Mouse (Mus musculus): Measurements from ENCODE around the gene Tmem120b.

Tmem120b gene

DNA sequence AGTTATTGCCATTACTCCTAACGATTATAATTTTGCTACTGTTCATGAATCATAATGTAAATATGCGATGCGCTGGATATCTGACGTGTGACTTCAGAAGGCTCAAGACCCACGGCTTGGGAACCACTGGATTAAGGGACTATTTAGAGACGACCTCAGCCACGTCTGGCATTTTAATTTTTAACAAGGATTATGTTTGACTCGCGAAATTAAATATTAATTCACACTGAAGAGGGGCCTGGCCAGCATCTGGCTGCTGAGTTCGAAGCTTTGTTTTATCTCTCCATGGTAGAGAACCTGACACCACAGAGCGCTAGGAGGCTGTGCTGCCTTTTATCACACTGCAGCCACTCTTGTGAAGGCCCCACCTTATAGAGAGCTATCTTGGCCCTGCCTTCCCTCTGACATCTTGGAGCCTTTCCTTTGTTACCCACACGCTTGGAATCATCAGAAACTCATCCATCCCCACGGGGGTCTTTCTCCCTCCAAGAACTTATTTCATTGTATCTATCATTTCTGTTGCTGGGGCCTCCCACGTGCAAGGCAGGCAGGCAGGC lies 24.9 kb downstream of the Tmem120b start:
- DNase-seq: no peak

DNA sequence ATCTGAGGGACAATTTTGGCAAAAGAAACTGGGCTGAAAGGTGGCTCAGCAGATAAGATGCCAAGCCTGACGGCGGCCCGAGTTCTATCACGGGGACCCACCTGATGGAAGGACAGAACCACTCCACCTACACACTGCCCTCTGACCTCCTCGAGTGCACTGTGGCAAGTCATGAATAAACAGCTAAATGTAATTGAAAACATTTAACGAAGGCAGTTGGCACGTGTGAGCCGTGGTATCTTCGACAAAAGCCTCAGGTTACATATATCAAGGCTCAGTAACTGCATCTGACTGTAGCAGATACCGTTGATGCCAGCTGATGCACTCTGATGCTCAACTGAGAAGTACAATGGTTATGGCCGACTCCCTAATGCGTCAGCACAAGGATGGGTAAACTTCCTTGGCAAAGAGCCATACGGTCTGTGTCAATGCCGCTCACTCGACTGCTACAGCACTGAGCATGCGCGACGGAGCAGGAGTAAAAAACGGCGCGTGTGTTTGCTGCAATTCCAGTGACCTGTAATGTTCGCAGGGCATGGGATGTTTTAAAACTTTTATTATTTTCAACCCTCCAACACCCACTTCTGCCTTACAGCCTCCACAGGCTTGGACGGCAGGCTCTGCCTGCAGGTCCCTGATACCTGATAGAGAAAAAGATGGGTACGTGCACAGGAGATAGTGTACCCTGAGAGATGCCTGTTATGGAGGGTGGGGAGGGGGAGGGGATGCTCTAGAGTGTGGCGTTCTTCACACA lies 26.2 kb downstream of the Tmem120b start:
- DNase-seq: no peak

DNA sequence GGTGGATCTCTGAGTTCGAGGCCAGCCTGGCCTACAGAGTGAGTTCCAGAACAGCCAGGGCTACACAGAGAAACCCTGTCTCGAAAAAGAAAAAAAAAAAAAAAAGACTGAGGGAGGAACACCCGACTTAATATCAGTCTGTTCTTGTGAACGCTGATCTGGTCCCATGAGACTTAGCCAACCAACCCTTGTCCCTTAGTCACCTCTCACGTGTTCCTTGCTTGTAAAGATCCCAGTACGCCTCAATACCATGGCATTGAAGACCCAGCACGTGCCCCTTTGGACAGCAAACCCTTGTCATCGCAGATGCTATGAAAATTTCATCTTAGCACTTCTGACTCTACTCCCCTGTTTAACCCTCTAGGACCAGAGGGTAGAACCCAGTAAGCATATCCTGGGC lies 28.1 kb downstream of the Tmem120b start:
- DNase-seq: no peak

DNA sequence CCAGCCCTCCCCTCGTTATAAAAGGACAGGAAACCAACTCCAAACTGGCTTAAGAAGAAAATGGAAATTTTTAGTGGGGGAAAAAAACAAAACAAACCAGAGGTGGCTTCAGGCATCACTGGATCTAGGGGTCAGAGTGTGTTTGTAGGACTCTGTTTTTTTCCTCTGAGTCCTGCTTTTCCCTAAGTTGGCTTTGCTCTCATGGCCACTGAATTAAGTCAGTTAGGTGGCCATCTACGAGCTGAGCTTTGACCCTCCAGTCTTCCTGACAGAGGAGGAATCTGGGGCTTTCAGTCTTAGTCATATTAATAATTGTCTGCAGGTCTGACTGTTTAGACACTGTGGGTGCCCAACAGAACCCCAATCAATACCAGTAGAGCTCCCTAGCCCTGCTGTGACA lies 30.3 kb downstream of the Tmem120b start:
- no peak for DNase-seq

DNA sequence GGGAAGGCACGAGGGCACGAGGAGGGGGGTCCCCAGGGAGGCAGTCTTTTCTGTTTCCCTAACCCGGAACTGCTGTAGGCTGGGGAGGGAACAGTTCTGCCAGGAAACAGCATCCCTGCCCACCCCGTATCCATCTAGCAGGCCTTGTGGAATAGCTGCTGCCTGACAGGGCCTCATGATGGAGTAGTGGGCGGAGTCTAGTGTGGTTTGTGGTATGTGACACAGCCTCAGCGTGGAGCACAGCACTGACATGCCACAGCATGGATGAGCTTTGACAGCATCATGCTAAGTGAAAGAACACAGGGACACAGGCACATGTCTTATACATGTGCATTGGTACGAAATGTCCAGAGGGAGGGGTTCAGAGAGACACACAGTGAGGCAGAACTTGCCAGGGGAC lies 34.2 kb downstream of the Tmem120b start:
- no peak for DNase-seq

DNA sequence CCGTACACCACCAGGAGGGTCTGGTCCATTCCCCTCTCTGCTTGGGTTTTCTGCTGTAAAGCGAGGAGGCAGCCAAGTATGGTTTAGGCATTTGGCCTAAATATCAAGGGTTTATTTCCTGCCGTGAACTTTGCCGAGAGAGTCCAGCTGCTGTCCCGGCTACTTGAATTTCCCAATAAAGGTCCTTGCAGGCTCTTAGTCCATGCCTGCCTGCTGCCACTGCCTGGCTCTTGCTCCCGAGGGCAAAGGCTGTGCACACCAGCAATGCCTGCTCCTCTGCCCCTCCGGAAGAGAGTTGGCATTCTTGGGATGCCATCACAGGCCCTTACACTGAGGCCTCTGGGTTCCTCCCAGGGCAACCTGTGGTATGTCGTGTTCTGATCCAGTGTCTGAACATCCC lies 35.3 kb downstream of the Tmem120b start:
- no peak for DNase-seq

DNA sequence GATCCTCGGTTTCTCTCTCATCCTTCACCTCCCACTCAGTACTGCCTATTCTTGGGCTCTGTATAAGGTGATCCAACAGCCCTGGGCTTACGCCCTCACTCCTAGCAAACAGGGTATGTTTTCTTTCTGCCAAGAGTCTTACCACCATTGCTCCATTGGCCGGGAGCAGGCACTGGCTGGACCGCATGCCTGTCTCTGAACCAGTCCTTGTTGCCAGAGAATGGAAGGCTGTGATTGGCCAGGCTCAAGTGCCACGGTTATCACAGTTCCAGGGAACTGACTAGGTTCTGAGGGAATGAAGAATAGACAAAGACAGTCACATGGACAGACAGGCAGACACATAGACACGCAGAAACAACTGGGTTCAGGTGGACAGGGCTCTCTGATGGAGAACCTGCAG lies 36.6 kb downstream of the Tmem120b start:
- DNase-seq: no peak

DNA sequence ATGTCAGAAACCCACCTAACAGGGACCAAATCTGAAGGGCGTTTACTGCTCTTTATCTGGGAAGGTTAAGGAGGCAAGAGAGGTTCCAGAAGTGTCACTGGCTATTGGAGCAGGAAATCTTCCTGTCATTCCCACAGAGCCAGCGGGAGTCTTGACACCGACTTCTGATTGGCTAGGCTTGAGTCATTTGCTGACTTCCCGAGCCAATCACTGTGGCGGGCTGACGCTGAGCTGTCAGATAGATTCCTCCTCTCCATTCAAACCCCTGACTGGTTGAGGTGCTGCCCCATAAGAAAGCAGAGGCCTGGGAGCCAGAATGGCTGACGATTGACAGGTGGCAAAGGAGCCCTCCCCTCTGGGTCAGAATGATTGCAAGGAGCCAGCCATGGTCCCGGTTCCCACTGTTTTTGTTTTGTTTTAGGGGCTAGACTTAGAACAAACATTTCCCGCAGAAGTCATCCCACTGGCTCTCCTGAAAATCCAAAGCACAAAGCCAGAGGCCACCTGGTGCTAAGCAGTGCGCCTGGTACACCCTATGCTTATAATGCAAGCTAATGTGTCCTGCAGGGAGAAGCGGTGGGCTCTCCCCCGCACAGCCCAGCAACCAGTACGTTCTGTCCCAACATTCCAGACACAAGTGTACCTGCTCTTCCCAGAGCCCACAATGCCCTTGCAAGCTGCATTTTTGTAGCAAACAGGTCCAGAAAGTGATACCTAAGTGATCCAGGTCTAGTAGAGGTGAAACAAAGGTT lies 41.4 kb downstream of the Tmem120b start:
- DNase-seq: no peak

DNA sequence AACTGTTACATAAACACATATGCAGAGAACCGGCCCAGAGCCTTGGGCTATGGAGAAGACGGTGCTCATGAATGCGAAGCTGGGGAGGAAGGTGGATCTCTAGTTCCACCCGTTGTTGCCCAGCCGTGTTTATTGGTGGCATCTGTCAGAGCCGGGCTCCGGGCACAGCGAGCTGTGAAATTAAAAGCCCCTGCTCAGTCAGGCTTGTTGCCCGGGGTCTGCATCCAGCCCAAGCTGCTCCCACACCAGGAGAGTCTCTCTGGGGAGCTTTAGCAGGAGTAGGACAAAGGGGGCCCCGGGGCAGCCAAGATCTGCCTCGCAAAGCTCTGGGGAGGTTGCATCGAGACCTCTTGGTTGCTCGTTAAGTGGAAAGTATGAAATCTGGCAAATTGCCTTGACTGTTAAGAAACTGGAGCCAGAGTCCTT lies 42.1 kb downstream of the Tmem120b start:
- no peak for DNase-seq

DNA sequence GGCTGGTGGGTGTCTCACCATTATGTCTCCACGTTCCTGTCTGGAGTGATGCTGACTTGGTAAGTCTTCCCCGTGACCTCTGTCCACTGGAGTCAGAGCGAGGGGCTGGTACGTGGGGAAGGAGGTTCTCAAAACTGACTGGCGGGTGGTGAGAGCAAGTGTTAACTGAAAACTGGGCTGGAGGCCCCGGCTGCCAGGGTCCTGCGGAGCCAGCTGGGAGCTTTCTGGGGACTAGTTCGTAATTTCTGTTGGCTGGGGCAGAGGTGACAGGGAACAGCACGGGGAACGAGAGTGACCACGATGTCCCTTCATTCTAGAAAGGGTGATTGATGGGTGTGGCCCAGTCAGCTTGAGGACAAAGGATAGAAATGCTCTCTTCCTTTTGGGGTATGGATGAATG lies 45.9 kb downstream of the Tmem120b start:
- no peak for DNase-seq

DNA sequence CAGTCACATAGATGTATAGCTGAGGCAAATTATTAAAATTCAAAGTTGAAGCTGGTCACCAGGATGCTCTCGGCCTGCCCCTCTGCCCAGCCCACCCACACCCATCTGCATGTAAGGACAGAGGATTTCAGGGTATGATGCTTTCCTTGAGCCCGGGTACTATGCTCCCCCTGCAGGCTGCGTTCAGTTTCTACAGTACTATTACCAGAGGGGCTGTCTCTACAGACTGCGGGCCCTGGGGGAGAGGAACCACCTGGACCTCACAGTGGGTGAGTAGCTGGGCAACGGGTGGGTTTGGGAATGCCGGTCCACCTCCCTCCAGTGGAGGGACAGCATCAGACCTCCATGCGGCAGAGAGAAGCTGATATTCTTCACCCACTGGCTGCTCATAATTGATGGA lies 46.7 kb downstream of the Tmem120b start:
- no peak for DNase-seq

DNA sequence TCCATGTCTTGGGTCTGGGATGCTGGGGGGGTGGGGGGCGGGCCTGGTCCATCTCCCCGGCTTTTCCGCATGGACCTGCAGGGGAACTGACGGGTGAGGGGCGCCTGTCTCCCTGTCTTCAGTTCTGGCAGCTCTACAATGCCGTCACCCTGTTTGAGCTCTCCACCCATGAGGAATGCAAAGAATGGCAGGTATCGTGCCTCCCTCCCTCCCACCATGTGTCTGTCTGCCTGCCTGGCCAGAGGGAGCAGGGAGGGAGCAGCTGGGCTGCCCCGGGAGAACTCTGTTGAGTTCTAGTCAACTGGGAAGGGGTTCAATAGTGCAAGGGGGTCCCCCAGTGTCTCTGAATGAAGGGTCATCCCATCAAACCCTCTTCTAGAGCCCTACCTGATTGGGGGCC lies 47.9 kb downstream of the Tmem120b start:
- DNase-seq: no peak

DNA sequence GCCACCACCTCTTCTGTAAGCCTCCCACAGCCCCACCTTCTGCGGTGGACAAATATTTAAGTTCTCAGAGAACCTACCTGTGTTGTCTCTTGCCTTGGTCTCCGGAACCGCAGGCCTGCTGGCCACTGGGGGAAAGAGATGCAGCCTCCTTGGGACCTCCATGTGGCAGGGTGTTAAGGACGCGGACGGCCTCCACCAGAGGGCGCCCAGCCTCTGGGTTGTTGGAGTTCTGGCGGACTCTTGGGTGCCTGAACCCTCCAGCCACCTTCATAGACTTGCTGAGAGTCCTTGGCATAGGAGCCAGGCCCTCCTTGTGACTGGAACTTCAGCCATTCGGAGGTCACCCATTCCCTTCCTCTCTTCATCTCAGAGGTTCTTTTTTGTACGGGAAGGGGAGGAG lies 49.0 kb downstream of the Tmem120b start:
- DNase-seq: peak; percentile 70 to 89

DNA sequence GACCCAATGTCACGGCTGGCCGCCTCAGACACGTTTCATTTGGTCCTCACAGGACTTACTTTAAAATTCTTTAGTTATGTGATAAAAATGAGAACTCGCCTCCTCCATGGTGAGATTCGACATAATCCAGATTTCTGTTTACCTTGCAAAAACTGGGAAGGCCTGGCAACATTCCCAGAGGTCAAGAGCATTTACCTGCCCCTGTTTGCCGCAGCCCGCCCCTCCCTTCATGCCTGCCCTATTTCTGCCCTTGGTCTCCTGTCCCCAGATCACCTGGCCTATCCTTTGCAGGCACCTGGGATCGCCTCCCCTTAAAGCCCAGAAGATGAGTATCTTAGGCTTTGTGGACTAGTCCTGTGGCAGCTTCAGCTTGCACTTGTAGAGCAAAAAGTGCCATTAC lies 49.6 kb downstream of the Tmem120b start:
- no peak for DNase-seq

DNA sequence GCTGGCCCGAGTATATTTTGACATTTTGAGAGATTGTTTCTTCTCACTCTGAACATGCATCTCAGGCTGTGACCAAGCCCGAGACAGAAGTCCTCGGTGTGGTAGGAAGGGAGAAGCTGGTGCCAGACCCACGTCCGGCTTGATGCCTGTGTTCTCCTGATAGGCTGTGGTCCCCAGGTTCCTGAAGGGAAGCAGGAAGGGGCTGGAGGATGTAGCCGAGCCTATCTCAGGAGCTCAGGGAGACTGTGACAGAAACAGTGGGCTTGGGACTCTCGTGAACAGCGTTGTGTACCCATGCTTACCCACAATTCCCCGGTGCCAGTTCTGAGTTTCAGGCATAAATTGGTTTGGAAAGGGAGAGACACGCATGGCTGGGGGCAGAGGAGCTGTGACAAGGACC lies 50.6 kb downstream of the Tmem120b start:
- no peak for DNase-seq

DNA sequence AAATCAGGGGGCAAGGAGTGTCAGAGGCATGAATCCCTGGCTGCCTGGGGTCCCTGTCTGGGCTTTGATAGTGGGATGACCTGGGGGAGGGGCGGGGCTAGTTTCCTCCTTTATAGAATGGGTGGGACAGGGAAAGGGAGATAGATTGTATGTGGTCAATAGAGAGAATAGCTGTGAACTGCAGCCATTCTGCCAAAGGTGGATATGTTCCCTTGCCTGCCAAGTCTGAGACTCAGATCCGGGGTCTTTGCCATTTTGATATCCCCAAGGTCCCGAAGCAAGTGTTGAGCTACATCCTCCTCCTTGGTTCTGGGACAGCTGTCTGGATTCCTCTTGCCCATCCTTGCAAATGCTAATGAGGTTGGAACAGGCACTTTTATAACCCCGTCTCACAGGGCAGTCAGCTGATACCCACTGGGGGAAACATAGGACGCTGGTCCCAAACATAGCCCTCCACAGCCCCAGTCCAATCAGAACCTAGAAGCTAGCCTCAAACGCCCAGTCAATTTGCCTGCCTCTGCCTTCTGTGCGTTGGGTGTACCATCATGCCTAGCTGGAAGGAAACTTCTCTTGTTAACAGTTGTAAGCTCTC lies 52.5 kb downstream of the Tmem120b start:
- no peak for DNase-seq

DNA sequence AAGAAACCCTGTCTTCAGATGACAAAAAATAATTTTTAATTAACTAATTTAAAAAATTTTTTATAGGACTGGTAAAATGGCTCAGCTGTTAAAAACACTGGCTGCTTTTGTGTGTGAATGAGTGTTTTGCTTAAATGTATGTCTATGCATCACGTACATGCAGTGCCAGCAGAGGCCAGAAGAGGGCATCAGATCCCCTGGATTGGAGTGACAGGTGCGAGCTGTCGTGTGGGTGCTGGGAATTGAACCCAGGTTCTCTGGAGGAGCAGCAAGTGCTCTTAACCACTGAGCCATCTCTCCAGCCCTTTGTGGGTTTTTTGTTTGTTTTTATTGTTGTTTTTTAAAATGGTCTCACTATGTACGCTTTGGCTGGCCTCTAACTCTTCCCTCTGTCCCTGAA lies 54.0 kb downstream of the Tmem120b start:
- DNase-seq: no peak

DNA sequence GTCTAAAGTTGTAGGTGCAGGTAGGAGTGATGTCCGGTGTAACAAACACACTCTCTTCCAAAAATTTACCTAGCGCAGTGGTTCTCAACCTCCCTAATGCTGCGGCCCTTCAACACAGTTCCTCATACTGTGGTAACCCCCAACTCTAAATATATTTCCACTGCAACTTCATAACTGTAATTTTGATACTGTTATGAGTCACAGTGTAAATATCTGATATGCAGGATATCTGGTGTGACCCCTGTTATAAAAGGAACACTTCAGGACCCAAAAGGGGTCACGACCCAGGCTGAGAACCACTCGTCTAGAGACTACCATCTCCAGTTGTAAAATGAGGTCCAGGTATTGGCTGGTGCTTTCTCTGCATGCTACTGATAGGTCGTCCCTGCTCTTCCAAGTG lies 56.9 kb downstream of the Tmem120b start:
- no peak for DNase-seq

DNA sequence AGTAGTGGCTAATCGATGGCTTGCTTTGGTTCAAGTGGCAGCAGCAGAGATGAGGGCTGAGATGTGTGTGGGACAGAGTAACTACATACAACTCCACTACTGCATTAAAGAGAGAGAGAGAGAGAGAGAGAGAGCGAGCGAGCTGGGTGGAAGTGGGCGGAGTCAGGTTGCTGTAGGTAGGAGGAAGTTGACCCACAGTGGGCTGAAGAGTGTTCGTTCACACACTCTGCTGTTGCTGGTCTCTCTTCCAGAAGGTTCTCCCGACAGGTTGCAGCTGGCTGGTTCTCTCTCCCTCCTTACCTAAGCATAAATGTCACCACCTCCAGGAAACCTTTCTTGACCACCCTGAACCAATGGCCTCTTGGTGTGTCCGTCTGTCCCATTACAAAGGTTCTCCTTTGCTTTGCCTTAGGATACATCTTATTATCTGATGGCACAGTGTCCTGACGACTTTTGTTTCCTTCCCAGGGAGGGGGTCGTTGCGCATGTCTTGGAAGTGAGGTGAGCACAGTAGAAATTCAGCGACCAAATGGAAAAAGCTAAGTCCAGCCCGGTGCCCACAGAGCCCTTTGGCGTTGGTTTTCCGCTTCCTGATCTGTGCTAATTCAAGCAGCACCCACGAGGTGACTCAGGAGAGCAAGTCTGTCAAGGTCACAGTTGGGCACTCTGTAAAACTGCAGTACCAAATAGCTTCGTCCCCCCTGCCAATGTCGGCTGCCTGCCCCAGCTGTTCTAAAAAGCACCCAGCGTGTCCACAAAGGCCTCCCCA lies 57.6 kb downstream of the Tmem120b start:
- peak; percentile 67 to 72 for DNase-seq

DNA sequence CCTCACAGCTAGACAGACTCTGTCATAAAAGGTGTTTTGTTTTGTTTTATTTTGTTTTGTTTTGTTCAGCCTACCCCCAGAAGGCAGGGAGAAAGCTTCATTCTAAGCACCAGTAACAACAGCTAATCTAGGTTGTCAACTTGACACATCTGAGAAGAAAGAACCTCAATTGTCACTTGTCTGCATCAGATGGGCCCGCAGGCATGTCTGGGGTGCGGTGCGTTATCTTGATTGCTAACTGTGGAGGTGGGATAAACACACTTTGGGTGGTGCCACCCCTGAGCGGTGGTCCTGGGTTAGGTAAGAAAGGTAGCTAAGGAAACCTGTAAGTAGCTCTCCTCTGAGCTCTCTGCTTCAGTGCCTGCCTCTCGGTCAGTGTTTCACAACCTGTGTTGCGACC lies 58.8 kb downstream of the Tmem120b start:
- peak in 1 of 2 experiments; percentile 13 for DNase-seq

DNA sequence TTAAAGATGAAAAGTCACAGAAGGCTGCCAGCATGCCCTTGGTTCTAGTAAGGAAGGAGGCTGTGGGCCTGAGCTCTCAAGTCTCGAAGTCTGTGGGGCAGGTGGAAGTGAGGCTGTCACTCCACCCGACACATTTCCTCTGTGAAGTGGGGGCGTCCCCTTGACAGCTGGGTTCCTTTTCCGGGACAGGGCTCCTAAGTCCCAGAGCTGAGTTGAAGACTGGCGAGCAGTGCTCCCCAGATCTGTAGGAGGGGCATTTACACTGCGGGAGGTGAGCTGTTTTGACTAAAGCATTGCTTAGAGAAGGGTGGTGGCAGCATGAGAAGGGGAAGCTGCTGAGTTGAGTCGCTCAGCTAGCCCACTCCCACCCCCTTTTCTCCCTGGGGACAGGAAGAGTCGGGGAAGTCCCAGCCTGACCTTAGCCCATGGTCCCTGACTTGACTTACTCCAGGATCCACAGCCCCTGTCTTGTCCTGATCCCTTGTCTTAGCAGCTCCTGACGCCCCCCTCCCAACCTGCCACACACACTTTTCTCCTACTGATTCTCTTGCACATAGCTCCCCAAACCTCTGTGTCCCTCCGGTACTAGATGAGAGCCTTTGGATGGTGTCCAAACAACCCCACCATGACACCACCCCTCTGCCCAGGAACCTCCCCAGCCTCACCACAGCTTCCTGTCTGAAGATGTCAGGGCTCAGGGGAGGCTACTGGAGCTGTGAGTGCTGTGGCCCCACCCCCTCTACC lies 60.4 kb downstream of the Tmem120b start:
- peak; percentile 80 to 85 for DNase-seq

DNA sequence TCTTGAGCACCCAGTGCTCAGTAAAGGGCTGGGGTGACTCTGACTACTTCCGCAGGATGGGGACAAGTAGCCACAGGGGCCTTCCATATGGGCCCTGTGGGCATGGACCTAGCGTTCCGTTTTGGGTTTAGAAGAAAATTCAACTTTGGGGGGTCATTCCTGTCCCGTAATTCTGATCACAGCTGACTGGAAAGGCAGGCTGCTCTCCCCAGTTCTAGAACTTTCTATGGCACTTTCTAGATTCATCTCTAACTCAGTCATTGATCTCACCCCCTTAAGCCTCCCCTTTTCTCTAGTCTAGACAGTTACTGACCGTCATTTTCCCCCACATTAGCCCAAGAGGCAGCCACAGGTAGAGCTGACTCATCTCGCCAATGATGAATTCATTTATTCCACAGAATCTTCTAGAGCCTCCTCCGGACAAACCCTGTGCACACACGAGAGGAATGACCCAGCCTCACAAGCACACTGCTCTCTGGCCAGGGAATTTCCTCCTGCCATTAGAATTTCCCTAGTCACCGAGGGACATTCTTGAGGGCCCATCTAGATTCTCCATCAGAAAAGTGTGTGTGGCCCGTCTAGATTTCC lies 61.0 kb downstream of the Tmem120b start:
- DNase-seq: no peak
